Mouse (Mus musculus) adipocyte (in vitro differentiated cells): ENCODE data around the gene Ssxb6.
"Not testable (repeated sequence)": the region's sequence is repeated elsewhere in the genome, so short reads cannot be mapped to it uniquely, and the experiment has no call there.

ENCODE experiments used
- DNase-seq: peaks from one replicate; pipeline ENCODE4 v3.0.0-alpha.2; 2016; ENCODE audit warnings: low spot score

Gene Ssxb6

DNA sequence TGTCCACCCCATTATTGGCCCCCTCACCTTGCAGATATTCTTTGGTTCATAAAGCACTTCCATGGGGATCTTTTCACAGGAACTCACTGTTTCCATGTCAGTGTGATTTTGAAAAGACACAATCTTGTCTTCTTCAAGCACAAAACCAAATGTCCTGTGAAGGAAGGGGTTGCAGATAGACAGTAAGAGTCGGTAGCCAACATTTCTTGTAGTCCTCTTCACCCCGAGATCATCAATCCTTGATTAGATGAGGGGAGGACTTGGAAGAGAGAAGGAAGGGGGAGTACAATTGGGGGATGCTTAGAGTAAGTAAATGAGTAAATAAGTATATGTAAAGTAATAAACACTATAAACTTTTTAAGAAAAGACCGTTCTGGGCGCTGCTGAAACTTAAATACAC, at the start of gene Ssxb6:
TSS of gene Ssxb6 (minus strand) at position 101 of the 400 bp plus-strand sequence.
- DNase-seq, result not testable (repeated sequence)

DNA sequence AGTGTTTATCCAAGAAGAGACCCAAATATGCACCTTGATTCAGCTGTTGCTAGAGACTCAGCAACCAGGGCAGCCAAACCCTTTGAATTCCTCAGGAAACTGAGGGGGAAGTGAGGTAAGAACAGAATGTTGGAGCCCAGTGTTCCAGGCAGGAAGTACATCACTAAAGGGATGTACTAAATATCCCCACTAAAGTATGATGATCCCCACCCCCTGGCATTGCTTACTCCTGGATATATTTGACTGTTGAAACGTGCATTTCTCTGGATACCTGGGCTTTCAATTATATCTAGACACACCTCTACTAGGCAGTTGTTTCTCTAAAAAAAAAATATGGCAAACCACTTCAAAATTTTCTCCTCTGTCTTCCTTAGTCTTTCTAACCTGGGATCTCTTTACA, 43.7 kb upstream of the Ssxb6 start, which contains the start of gene Ssxb3:
TSS of gene Ssxb3 (minus strand) at position 101 of the 400 bp plus-strand sequence.
- not testable (repeated sequence) for DNase-seq

DNA sequence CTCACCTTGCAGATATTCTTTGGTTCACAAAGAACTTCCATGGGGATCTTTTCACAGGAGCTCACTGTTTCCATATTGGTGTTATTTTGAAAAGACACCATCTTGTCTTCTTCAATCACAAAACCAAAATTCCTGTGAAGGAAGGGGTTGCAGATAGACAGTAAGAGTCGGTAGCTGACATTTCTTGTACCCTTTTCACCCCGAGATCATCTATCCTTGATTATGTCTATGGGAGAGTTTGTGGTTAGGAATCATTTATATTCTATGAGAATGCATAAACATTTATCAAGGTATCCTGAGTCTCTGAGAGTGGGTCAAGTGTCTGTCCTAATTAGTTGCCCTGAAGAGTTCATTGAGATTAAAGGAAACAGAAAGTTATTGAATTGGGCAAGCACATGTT, 23.2 kb downstream of the Ssxb6 start, which contains the start of gene Gm14459:
TSS of gene Gm14459 (minus strand) at position 101 of the 400 bp plus-strand sequence.
- no peak for DNase-seq
